Mouse (Mus musculus) cerebellum, adult 2 months (tissue): ENCODE measurements around the gene Iqsec1.

ENCODE experiments used
- CTCF ChIP-seq: fragments of 200-500 bp; IDR thresholded peaks from 2 replicates; pipeline ENCODE4 v1.5.1; 2011; ENCODE audit warnings: low read depth, mild to moderate bottlenecking, control low read depth, low read length, moderate library complexity, borderline replicate concordance; ENCODE audit not compliant: insufficient read depth
- POLR2A ChIP-seq: fragments of 200-500 bp; IDR thresholded peaks from 2 replicates; pipeline ENCODE4 v1.6.1; 2011; ENCODE audit warnings: low read length, control low read depth, borderline replicate concordance; ENCODE audit not compliant: insufficient read depth

- TF ChIP-seq POLR2A (no peak), CTCF (no peak)
Measured at GRCm38 (mm10) chr6:90700068-90700467, 288.4 kb downstream of the Iqsec1 start.
